Mouse (Mus musculus) kidney, adult 2 months (tissue): ENCODE measurements around the gene Ehmt2.
"Not testable (repeated sequence)": the region's sequence is repeated elsewhere in the genome, so short reads cannot be mapped to it uniquely, and the experiment has no call there.

Experiments used
- CTCF ChIP-seq: fragments of 200-500 bp; conservative IDR thresholded peaks from 2 replicates; pipeline ENCODE4 v1.5.1; 2011; ENCODE audit warnings: low read depth, mild to moderate bottlenecking, control low read depth, low read length, moderate library complexity, mixed read lengths; ENCODE audit not compliant: insufficient read depth, insufficient read length
- POLR2A ChIP-seq: fragments of 200-500 bp; IDR thresholded peaks from one replicate; pipeline ENCODE4 v1.6.1; 2011; ENCODE audit warnings: low read depth, low read length, control low read depth

DNA sequence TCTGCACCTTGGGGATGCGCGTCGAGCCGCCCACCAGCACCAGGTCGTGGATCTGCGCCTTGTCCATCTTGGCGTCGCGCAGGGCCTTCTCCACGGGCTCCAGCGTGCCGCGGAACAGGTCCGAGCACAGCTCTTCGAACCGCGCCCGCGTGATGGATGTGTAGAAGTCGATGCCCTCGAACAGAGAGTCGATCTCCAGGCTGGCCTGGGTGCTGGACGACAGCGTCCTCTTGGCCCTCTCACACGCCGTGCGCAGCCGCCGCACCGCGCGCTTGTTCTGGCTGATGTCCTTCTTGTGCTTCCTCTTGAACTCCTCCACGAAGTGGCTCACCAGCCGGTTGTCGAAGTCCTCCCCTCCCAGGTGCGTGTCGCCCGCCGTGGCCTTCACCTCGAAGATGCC, 59.7 kb downstream of the Ehmt2 start:
- TF ChIP-seq CTCF, POLR2A: not testable (repeated sequence)
